Mouse (Mus musculus): Measurements from ENCODE around the gene Hist1h4a.

Hist1h4a gene

GRCm38 (mm10) chr13:23759916-23760239, 1.2 kb downstream of the Hist1h4a start:
- in situ Hi-C loops (cut with MboI, MseI) = loop anchor here (25.0 kb wide), 2 partner anchors 852 to 1027 kb away; no protein-coding TSS in a partner anchor

- in situ Hi-C loops (cut with MboI, MseI) = loop anchor here (25.0 kb wide), 2 partner anchors 853 to 1028 kb away; no protein-coding TSS in a partner anchor
Observed at GRCm38 (mm10) chr13:23759251-23759771, 1.7 kb downstream of the Hist1h4a start.

DNA sequence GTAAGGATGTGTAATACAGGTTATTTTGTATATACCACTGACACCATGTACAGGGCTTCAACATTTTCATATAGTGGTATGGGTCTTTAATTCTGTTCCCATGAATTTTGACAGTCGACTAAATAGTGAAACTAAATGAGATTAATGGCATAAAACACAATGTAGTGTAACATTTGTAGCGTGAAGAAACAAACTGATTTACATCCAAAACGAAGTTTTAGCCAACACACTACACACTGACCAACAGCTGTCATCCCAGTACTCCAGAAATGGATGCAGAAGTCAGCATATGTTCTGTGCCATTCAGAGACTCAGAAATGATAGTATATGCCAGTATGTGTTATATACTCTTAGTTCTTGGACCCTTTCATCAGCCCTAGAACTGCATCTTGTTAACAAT, 3.1 kb downstream of the Hist1h4a start:
- in situ Hi-C loops (cut with MboI, MseI) = loop anchor here (25.0 kb wide), 2 partner anchors 854 to 1029 kb away; no protein-coding TSS in a partner anchor

DNA sequence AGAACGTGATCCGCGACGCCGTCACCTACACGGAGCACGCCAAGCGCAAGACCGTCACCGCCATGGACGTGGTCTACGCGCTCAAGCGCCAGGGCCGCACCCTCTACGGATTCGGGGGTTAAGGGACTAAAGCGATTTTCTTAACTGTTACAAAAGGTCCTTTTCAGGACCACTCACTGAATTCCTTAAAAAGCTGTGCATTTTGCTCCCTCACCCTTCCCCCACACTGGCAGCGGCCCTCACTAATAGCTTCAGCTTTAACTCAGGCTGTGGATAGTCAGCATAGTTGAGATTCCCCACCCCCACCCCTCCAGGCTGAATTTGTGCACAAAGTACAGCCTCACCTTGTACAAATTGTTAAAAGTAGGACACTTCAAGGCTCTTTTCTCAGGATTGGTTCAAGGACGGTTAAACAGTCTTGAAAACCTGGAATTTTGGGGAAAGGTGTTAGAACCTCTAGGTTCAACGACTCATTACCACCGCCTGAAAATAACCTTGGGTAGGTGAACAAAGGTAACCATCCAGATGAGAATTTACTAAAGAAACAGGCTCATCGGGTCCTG, 3.7 kb downstream of the Hist1h4a start:
- in situ Hi-C loops (cut with MboI, MseI) = loop anchor here (25.0 kb wide), 2 partner anchors 855 to 1030 kb away; no protein-coding TSS in a partner anchor

- in situ Hi-C loops (cut with MboI, MseI) = loop anchor here (25.0 kb wide), 2 partner anchors 856 to 1031 kb away; no protein-coding TSS in a partner anchor
Observed at GRCm38 (mm10) chr13:23756790-23757189, 4.2 kb downstream of the Hist1h4a start, which contains the start of gene Hist1h4b. Gene Hist1h4b (plus strand): TSS chr13:23757013.

DNA sequence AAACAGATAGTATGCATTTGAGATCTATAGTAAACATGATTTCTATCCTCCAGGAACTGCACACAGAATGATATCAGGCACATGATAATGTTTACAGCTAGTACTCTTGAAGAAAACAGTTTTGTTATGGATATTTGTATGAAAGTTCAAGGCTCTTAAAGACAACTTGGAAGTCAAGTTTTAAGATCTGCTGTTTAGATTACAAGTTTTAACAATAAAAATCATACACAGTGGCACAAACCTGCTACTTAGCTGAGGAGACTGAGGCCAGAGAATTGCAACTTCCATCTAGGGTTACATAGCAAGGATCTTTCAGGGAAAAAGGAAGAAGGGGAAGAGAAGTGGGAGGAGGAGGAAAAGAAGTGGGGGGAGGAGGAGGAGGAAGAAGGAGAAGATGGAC, 6.0 kb downstream of the Hist1h4a start:
- in situ Hi-C loops (cut with MboI, MseI) = loop anchor here (25.0 kb wide), 2 partner anchors 857 to 1032 kb away; no protein-coding TSS in a partner anchor

GRCm38 (mm10) chr13:23753314-23754078, 7.5 kb downstream of the Hist1h4a start:
- in situ Hi-C loops (cut with MboI, MseI) = loop anchor here (25.0 kb wide), 2 partner anchors 859 to 1034 kb away; no protein-coding TSS in a partner anchor

DNA sequence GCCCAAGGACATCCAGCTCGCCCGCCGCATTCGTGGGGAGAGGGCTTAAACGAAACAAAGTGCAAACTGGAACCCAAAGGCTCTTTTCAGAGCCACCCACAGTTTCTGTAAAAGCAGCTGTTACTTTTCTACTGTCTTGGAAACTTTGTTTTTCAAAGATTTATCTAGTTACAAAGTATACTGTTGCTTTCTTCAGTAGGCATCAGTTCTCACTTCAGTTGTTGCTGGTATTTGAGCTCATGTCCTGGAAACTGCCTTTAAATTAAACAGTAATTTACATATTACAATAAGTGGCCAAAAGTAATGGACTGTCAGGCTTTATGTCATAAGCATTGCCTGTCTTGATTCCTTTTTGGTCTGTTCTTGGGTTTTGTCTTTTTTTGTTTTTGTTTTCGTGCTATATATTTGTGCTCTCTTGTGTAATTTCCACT, 8.3 kb downstream of the Hist1h4a start:
- in situ Hi-C loops (cut with MboI, MseI) = loop anchor here (25.0 kb wide), 2 partner anchors 860 to 1035 kb away; no protein-coding TSS in a partner anchor

GRCm38 (mm10) chr13:23752067-23752741, 8.8 kb downstream of the Hist1h4a start, which contains the start of gene Hist1h3b:
Gene Hist1h3b (plus strand): TSS chr13:23752267.
- in situ Hi-C loops (cut with MboI, MseI) = loop anchor here (25.0 kb wide), 2 partner anchors 860 to 1035 kb away; no protein-coding TSS in a partner anchor

DNA sequence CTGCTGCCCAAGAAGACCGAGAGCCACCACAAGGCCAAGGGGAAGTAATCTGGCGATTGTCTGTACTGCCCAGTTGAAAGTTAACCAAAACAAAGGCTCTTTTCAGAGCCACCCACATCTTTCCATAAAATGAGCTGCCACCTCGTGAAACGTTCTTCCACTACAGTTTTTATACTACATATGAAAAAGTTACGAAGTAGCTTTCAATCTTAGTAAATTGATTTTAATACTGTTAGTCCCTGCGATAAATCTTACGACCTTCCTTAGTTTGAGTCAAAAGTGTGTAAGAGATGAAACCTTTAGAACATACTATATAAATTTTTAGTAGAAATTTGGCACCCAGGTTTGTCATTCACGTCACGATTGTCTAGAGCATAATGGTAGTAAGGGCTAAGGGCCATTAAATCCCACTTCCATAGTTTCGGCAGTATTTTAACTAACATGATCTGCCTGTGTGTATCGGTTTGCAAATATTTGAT, 9.5 kb downstream of the Hist1h4a start:
- in situ Hi-C loops (cut with MboI, MseI) = loop anchor here (25.0 kb wide), 2 partner anchors 861 to 1036 kb away; no protein-coding TSS in a partner anchor

DNA sequence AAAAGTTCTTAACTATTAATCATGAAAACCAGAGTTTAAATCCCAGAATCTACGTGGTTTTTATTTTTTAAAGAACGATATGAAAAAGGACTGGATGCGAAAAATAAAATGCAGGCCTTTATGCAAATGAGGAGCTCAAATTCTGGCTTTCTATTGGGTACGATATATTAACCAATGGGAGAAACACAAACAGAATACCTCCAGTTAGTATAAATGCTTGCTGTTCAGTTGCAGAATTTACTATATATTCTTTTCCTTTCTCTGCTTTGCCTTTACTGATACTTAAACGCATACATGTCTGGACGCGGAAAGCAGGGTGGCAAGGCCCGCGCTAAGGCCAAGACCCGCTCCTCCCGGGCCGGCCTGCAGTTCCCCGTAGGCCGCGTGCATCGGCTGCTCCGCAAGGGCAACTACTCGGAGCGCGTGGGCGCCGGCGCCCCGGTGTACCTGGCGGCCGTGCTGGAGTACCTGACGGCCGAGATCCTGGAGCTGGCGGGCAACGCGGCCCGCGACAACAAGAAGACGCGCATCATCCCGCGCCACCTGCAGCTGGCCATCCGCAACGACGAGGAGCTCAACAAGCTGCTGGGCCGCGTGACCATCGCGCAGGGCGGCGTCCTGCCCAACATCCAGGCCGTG, 10.1 kb downstream of the Hist1h4a start, which contains the start of gene Hist1h2ab:
Hist1h2ab (plus strand) TSS at position 288 of the 639 bp plus-strand sequence.
- in situ Hi-C loops (cut with MboI, MseI) = loop anchor here (25.0 kb wide), 2 partner anchors 861 to 1036 kb away; no protein-coding TSS in a partner anchor

DNA sequence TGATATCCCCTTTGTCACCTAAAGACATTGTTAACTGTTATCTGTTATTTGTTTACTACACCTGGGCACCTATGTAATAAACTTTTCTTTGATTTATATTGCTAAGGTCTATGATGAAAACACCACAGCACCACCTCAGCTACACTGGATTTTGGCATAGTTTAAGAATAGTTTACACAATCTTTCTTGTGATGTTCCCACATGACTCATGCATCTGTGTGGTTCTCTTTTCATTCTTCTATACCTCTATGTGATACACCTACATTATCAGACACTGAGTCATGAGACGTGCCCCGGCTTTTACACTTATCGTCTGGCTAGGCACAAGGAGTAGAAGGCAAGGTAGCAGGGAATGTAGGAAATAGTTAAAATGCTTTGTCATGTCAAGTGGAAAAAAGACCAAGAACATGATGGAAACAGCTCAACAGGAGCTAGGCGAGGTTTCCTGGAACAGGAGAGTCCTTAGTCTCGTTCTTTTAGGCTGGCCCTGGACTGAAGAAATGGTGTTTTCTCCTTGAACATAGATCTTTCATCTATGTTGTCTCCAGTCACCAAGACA, 11.4 kb downstream of the Hist1h4a start:
- in situ Hi-C loops (cut with MboI, MseI) = loop anchor here (5.0 to 25.0 kb wide), 5 partner anchors 167 to 1962 kb away; partner anchors contain the start of genes Hist1h1b, Hist1h2ah, Hist1h2an and Hist1h2bk

- in situ Hi-C loops (cut with MboI, MseI) = loop anchor here (5.0 to 25.0 kb wide), 3 partner anchors 166 to 1961 kb away; partner anchors contain the start of genes Hist1h1b, Hist1h2ah, Hist1h2an and Hist1h2bk
Observed at GRCm38 (mm10) chr13:23747892-23748288, 13.1 kb downstream of the Hist1h4a start.

GRCm38 (mm10) chr13:23747081-23747891, 13.7 kb downstream of the Hist1h4a start:
- in situ Hi-C loops (cut with MboI, MseI) = loop anchor here (5.0 to 25.0 kb wide), 3 partner anchors 165 to 1960 kb away; partner anchors contain the start of genes Hist1h1b, Hist1h2ah, Hist1h2an and Hist1h2bk

- in situ Hi-C loops (cut with MboI, MseI) = loop anchor here (5.0 to 25.0 kb wide), 3 partner anchors 164 to 1959 kb away; partner anchors contain the start of genes Hist1h1b, Hist1h2ah, Hist1h2an and Hist1h2bk
Observed at GRCm38 (mm10) chr13:23746201-23747080, 14.6 kb downstream of the Hist1h4a start, which contains the start of gene Hist1h2bb. Gene Hist1h2bb (plus strand): TSS chr13:23746734.

DNA sequence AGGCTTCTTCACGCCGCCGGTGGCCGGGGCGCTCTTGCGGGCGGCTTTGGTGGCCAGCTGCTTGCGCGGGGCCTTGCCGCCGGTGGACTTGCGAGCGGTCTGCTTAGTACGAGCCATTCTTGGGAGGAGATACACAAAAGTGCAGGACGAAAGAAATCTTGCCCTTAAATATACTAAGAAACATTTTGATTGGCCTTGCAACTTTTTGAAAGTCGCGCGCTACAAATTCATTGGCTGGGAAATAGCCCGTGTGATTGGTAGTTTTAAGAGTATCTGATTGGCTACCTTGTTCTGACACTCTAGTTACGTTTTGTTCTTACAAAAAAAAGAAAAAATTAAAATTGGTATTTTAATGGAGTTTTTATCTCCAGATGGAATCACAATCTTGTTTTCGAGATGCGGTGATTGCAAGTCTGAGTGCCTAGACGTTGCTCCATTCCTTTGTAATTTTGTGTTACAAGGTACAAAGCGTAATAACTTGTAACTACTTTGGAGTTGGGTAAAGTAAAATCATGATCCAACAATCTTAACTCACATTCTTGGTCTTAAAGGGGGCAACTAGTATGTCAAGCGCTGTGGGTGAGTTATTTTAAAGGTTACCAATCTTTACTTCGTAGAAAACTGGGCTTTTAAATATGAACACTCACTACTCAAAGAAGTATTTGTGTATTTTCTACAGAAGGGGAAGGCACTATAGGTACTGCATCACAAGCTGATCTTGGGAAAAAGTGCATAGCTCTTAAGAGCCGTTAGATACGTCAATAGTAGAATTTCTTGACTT, 15.5 kb downstream of the Hist1h4a start, which contains the start of gene Hist1h3c:
Hist1h3c (minus strand) TSS at position 222 of the 781 bp plus-strand sequence.
- in situ Hi-C loops (cut with MboI, MseI) = loop anchor here (5.0 to 25.0 kb wide), 3 partner anchors 163 to 1958 kb away; partner anchors contain the start of genes Hist1h1b, Hist1h2ah, Hist1h2an and Hist1h2bk

Measured in regulatory T cell (primary cell).